Mouse (Mus musculus) Patski (cell line): ENCODE measurements at regions not wholly inside any gene's neighbourhood (a gene's known extent, or its start where the extent isn't known, plus 50 kb on each side); places are given as distances from the start of the nearest gene placed in this dataset.

ENCODE experiments used
- ATAC-seq: fragments of 100-300 bp; one replicate; pipeline ENCODE4 v1.8.0; 2021
- CTCF ChIA-PET: fragments of 350-600 bp; sonication (Branson Sonifier 250); formaldehyde crosslinking; loops from one replicate; lab custom pipeline; 2022; ENCODE audit warnings: inconsistent platforms; lab: Charles Lee
- POLR2A ChIA-PET: fragments of 350-600 bp; sonication (Branson Sonifier 250); formaldehyde crosslinking; loops from one replicate; lab custom pipeline; 2022; ENCODE audit warnings: antibody characterized with exemption, inconsistent platforms; lab: Charles Lee
- DNase-seq: peaks from one replicate; pipeline ENCODE4 v3.0.0-alpha.2; 2011; ENCODE audit warnings: low read depth, low spot score
- H3K27me3 ChIP-seq: fragments of 371-371 bp; one replicate; pipeline ENCODE4 v1.5.1; 2021
- CTCF ChIP-seq: fragments of 100-300 bp; IDR thresholded peaks from one replicate; pipeline ENCODE4 v1.5.1; 2021
- in situ Hi-C: fragments of 300-500 bp; cut with MboI; formaldehyde crosslinking; loops from 3 replicates; pipeline ENCODE4 v1.11.1; 2018; ENCODE audit warnings: low pct_unique_long_range_greater_than_20kb, mixed read lengths

GRCm38 (mm10) chr12:54545821-54546608 lies 110.4 kb downstream of the Sptssa start:
- H3K27me3 ChIP-seq = no peaks in the 10 kb centered on the region
- ATAC-seq (no peak), DNase-seq (peak; percentile 37)
- in situ Hi-C loops = no loop called here
- ChIA-PET CTCF (interaction anchor here (0.8 to 1.1 kb wide), 2 partner anchors 30 to 448 kb away, joined by 3 to 4 read pairs; no protein-coding TSS in a partner anchor), POLR2A (no interaction called here)
- TF ChIP-seq CTCF = peak; percentile 92

GRCm38 (mm10) chr12:54538320-54538705 lies 118.1 kb downstream of the Sptssa start:
- in situ Hi-C loops = no loop called here
- CTCF ChIA-PET = no interaction called here
- H3K27me3 ChIP-seq = no peaks in the 10 kb centered on the region
- ATAC-seq = no peak
- DNase-seq = no peak
- POLR2A ChIA-PET = no interaction called here
- TF ChIP-seq CTCF = no peak

GRCm38 (mm10) chr12:54537690-54538319 lies 118.6 kb downstream of the Sptssa start:
- no peaks in the 10 kb centered on the region for H3K27me3 ChIP-seq
- no peak for ATAC-seq
- ChIA-PET CTCF (interaction anchor here (0.7 kb wide), 1 partner anchor 9 kb away, joined by 4 read pairs; no protein-coding TSS in a partner anchor), POLR2A (no interaction called here)
- in situ Hi-C loops = no loop called here
- TF ChIP-seq CTCF = no peak
- DNase-seq = no peak

- ATAC-seq = no peak
- in situ Hi-C loops = no loop called here
- DNase-seq = no peak
- no peak for TF ChIP-seq CTCF
- H3K27me3 ChIP-seq = no peaks in the 10 kb centered on the region
- CTCF ChIA-PET = interaction anchor here (0.7 to 1.0 kb wide), 2 partner anchors 12 to 28 kb away, joined by 3 read pairs; no protein-coding TSS in a partner anchor
- POLR2A ChIA-PET = no interaction called here
These were observed 119.4 kb downstream of the Sptssa start for GRCm38 (mm10) chr12:54537022-54537421.

- H3K27me3 ChIP-seq = no peaks in the 10 kb centered on the region
- ATAC-seq (no peak), DNase-seq (no peak)
- TF ChIP-seq CTCF = no peak
- in situ Hi-C loops = no loop called here
- POLR2A ChIA-PET = interaction anchor here (0.6 kb wide), 1 partner anchor 183 kb away, joined by 3 read pairs; no protein-coding TSS in a partner anchor
- CTCF ChIA-PET = no interaction called here
These were observed 120.5 kb downstream of the Sptssa start for GRCm38 (mm10) chr12:54535556-54536516.

- in situ Hi-C loops = no loop called here
- POLR2A ChIA-PET = no interaction called here
- TF ChIP-seq CTCF = no peak
- DNase-seq = no peak
- H3K27me3 ChIP-seq = no peaks in the 10 kb centered on the region
- ATAC-seq = no peak
- CTCF ChIA-PET = no interaction called here
These were observed 121.5 kb downstream of the Sptssa start for GRCm38 (mm10) chr12:54534910-54535309.

GRCm38 (mm10) chr12:54533134-54533533 lies 123.2 kb downstream of the Sptssa start:
- DNase-seq (no peak), ATAC-seq (no peak)
- no peak for TF ChIP-seq CTCF
- ChIA-PET POLR2A (no interaction called here), CTCF (no interaction called here)
- H3K27me3 ChIP-seq = no peaks in the 10 kb centered on the region
- in situ Hi-C loops = no loop called here

GRCm38 (mm10) chr12:54532062-54532461 lies 124.3 kb downstream of the Sptssa start:
- no peak for TF ChIP-seq CTCF
- in situ Hi-C loops = no loop called here
- ChIA-PET POLR2A (interaction anchor here (0.6 kb wide), 1 partner anchor 13 kb away, joined by 3 read pairs; no protein-coding TSS in a partner anchor), CTCF (no interaction called here)
- ATAC-seq (no peak), DNase-seq (no peak)
- no peaks in the 10 kb centered on the region for H3K27me3 ChIP-seq

GRCm38 (mm10) chr12:54528046-54528445 lies 128.3 kb downstream of the Sptssa start:
- in situ Hi-C loops = no loop called here
- POLR2A ChIA-PET = no interaction called here
- ATAC-seq (no peak), DNase-seq (no peak)
- CTCF ChIA-PET = interaction anchor here (1.6 kb wide), 1 partner anchor 10 kb away, joined by 4 read pairs; no protein-coding TSS in a partner anchor
- H3K27me3 ChIP-seq = no peaks in the 10 kb centered on the region
- peak; percentile 45 for TF ChIP-seq CTCF

- no peak for TF ChIP-seq CTCF
- ChIA-PET POLR2A (no interaction called here), CTCF (no interaction called here)
- in situ Hi-C loops = no loop called here
- DNase-seq = no peak
- no peak for ATAC-seq
- no peaks in the 10 kb centered on the region for H3K27me3 ChIP-seq
These were observed 128.8 kb downstream of the Sptssa start for GRCm38 (mm10) chr12:54527577-54527976.
